Mouse (Mus musculus): ENCODE measurements around the gene Atr. TPM values are rescaled to one million over a fixed set of nuclear protein-coding genes. Genes with fewer than 3 reads are reported as not detected.
A peak's percentile ranks its signal among the peaks of the same experiment; 100 is the strongest.

The Atr gene
- polyA plus RNA-seq, 1 experiment from 2014 or later, result 4.4 TPM

- H3K36me3 ChIP-seq (ENCODE audit: control insufficient read depth, insufficient read depth, low read length), result no peaks in the 10 kb centered on the region
- DNase-seq (ENCODE audit: low spot score), result no peak
- TF ChIP-seq CTCF (IDR thresholded peaks at IDR 0.05; ENCODE audit: low read depth) (no peak), EP300 (optimal IDR thresholded peaks at IDR 0.05) (no peak)
- H3K9ac ChIP-seq (ENCODE audit: low read length), result no peak overlapping the region
- no peak for ATAC-seq (ENCODE audit: low FRiP score, low TSS enrichment)
- H3K27ac ChIP-seq (replicated peaks), result no peak overlapping the region
- no peaks in the 10 kb centered on the region for H3K4me1 ChIP-seq (replicated peaks; ENCODE audit: control insufficient read depth, insufficient read depth)
- H3K9me3 ChIP-seq (ENCODE audit: control insufficient read depth, low read length), result no peaks in the 10 kb centered on the region
- 82% methylated on average over 4 of the region's 4 CpGs for WGBS
- no peak overlapping the region for H3K4me3 ChIP-seq (ENCODE audit: low read depth, low read length)
- no peak overlapping the region for H3K4me2 ChIP-seq (replicated peaks; ENCODE audit: low read depth)
- H3K27me3 ChIP-seq (ENCODE audit: control insufficient read depth, insufficient read depth, low read length), result no peaks in the 10 kb centered on the region
Observed at GRCm38 (mm10) chr9:95856004-95856403, 1.4 kb upstream of the Atr start.

DNA sequence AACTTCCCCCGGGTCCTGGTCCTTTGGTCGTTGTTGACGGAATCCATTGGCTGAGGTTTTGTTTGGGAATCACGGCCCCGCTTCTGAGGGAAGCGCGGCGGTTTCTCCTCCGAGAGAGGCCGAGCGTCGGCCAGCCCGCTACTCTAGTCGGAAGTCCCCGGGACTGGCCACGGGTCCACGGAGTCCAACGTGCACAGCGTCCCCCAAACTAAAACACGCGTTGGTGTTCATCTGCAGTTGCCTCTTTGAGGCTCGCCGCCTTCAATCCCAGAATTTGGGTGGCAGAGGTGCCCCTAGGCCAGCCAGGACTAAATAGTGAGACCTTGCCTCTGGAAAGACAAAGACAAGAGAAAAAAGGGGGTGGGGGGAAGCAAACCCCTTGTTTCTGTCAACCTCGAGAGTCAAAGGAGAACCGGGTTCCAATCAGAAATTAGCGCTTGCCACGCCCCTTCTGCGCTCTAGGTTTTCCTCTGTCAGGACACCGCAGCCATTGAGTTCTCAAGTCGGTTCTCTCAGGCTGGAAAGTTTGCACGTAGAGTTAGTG, 702 bp downstream of the Atr start:
- under 1% methylated on average over 31 of the region's 31 CpGs for WGBS
- peak; percentile 6; the same call in 1 of the 2 replicates for ATAC-seq (ENCODE audit: low FRiP score, low TSS enrichment)
- H3K4me3 ChIP-seq (ENCODE audit: low read depth, low read length), result peak overlapping the region; percentile 92

GRCm38 (mm10) chr9:95878246-95878645, 20.8 kb downstream of the Atr start:
- no peaks in the 10 kb centered on the region for H3K9me3 ChIP-seq (ENCODE audit: control insufficient read depth, low read length)
- TF ChIP-seq CTCF (IDR thresholded peaks at IDR 0.05; ENCODE audit: low read depth) (no peak), EP300 (optimal IDR thresholded peaks at IDR 0.05) (no peak)
- H3K27ac ChIP-seq (replicated peaks), result no peak overlapping the region
- H3K4me1 ChIP-seq (replicated peaks; ENCODE audit: control insufficient read depth, insufficient read depth), result no peaks in the 10 kb centered on the region
- no peak overlapping the region for H3K9ac ChIP-seq (ENCODE audit: low read length)
- H3K36me3 ChIP-seq (ENCODE audit: control insufficient read depth, insufficient read depth, low read length), result no peaks in the 10 kb centered on the region
- no peak overlapping the region for H3K4me2 ChIP-seq (replicated peaks; ENCODE audit: low read depth)
- ATAC-seq (ENCODE audit: low FRiP score, low TSS enrichment) (no peak), DNase-seq (ENCODE audit: low spot score) (no peak)
- WGBS, result 63% methylated on average over 5 of the region's 5 CpGs
- no peaks in the 10 kb centered on the region for H3K27me3 ChIP-seq (ENCODE audit: control insufficient read depth, insufficient read depth, low read length)
- no peak overlapping the region for H3K4me3 ChIP-seq (ENCODE audit: low read depth, low read length)

More for the DNA sequence above, 702 bp downstream of the Atr start:
- Histone ChIP-seq H3K4me1 (replicated peaks; ENCODE audit: control insufficient read depth, insufficient read depth) (no peaks in the 10 kb centered on the region), H3K9me3 (ENCODE audit: control insufficient read depth, low read length) (no peaks in the 10 kb centered on the region), H3K36me3 (ENCODE audit: control insufficient read depth, insufficient read depth, low read length) (no peaks in the 10 kb centered on the region; the same call in 1 of the 2 replicates), H3K27ac (replicated peaks) (peak overlapping the region; percentile 84), H3K27me3 (ENCODE audit: control insufficient read depth, insufficient read depth, low read length) (no peaks in the 10 kb centered on the region), H3K4me2 (replicated peaks; ENCODE audit: low read depth) (peak overlapping the region; percentile 97), H3K9ac (ENCODE audit: low read length) (peak overlapping the region; percentile 72)
- DNase-seq (ENCODE audit: low spot score), result peak; percentile 68
- TF ChIP-seq EP300 (optimal IDR thresholded peaks at IDR 0.05), result no peak
- no peak for TF ChIP-seq CTCF (IDR thresholded peaks at IDR 0.05; ENCODE audit: low read depth)

DNA sequence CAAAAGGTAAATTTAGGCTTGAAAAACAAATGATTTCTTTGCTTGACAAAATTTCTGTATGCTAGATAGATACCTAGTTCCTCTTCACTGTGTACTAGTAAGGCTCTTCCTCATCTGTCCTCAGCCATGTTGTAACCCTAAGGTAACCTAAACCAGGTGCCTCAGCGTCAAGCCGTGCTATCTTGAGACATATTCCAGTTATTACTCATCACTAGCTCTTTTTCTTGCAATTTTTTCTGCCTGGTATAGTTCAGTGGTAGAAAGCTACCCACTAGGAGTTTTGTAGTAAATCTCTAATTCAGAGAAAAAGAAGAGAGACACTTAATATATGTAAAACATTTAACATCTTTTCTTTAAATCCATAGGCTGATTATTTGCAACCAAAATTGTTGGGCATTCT, 25.4 kb downstream of the Atr start:
- no peak overlapping the region for H3K4me3 ChIP-seq (ENCODE audit: low read depth, low read length)
- no peaks in the 10 kb centered on the region for H3K9me3 ChIP-seq (ENCODE audit: control insufficient read depth, low read length)
- H3K27ac ChIP-seq (replicated peaks), result no peak overlapping the region
- H3K4me2 ChIP-seq (replicated peaks; ENCODE audit: low read depth), result no peak overlapping the region
- 89% methylated on average over 2 of the region's 2 CpGs for WGBS
- no peaks in the 10 kb centered on the region for H3K27me3 ChIP-seq (ENCODE audit: control insufficient read depth, insufficient read depth, low read length)
- no peaks in the 10 kb centered on the region for H3K4me1 ChIP-seq (replicated peaks; ENCODE audit: control insufficient read depth, insufficient read depth)
- TF ChIP-seq CTCF (IDR thresholded peaks at IDR 0.05; ENCODE audit: low read depth) (no peak), EP300 (optimal IDR thresholded peaks at IDR 0.05) (no peak)
- ATAC-seq (ENCODE audit: low FRiP score, low TSS enrichment), result no peak
- H3K36me3 ChIP-seq (ENCODE audit: control insufficient read depth, insufficient read depth, low read length), result peaks cover 3% of the 10 kb centered on the region; the same call in 1 of the 2 replicates
- H3K9ac ChIP-seq (ENCODE audit: low read length), result no peak overlapping the region
- DNase-seq (ENCODE audit: low spot score), result no peak

DNA sequence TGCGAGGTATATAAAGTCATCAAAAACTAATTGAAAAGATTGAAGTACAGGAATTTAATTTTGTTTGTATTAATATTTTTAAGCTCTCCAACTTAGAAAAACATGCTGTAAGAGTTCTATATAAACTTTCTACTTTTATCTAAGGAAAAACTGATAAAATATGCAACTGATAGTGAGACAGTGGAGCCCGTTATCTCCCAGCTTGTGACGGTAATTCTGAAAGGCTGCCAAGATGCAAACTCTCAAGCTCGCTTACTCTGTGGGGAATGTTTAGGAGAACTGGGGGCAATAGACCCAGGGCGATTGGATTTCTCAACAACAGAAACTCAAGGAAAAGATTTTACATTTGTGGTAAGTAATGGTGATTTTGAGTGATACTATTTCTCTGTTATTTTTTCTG, 40.0 kb downstream of the Atr start:
- H3K36me3 ChIP-seq (ENCODE audit: control insufficient read depth, insufficient read depth, low read length), result no peaks in the 10 kb centered on the region
- H3K27ac ChIP-seq (replicated peaks), result no peak overlapping the region
- no peaks in the 10 kb centered on the region for H3K4me1 ChIP-seq (replicated peaks; ENCODE audit: control insufficient read depth, insufficient read depth)
- DNase-seq (ENCODE audit: low spot score), result no peak
- 65% methylated on average over 5 of the region's 5 CpGs for WGBS
- H3K4me3 ChIP-seq (ENCODE audit: low read depth, low read length), result no peak overlapping the region
- no peak overlapping the region for H3K4me2 ChIP-seq (replicated peaks; ENCODE audit: low read depth)
- H3K27me3 ChIP-seq (ENCODE audit: control insufficient read depth, insufficient read depth, low read length), result no peaks in the 10 kb centered on the region
- no peak overlapping the region for H3K9ac ChIP-seq (ENCODE audit: low read length)
- ATAC-seq (ENCODE audit: low FRiP score, low TSS enrichment), result no peak
- no peaks in the 10 kb centered on the region for H3K9me3 ChIP-seq (ENCODE audit: control insufficient read depth, low read length)
- TF ChIP-seq CTCF (IDR thresholded peaks at IDR 0.05; ENCODE audit: low read depth) (no peak), EP300 (optimal IDR thresholded peaks at IDR 0.05) (no peak)

- DNase-seq (ENCODE audit: low spot score), result no peak
- TF ChIP-seq CTCF (IDR thresholded peaks at IDR 0.05; ENCODE audit: low read depth) (0 out of 2 replicates have a peak, but pooled peaks have one; percentile 16), EP300 (optimal IDR thresholded peaks at IDR 0.05) (no peak)
Observed at GRCm38 (mm10) chr9:95932855-95933254, 75.5 kb downstream of the Atr start.

More at GRCm38 (mm10) chr9:95932855-95933254, 75.5 kb downstream of the Atr start:
- Histone ChIP-seq H3K4me2 (replicated peaks; ENCODE audit: low read depth) (no peak overlapping the region), H3K4me1 (replicated peaks; ENCODE audit: control insufficient read depth, insufficient read depth) (no peaks in the 10 kb centered on the region), H3K27me3 (ENCODE audit: control insufficient read depth, insufficient read depth, low read length) (no peaks in the 10 kb centered on the region), H3K9ac (ENCODE audit: low read length) (no peak overlapping the region), H3K4me3 (ENCODE audit: low read depth, low read length) (no peak overlapping the region), H3K9me3 (ENCODE audit: control insufficient read depth, low read length) (no peaks in the 10 kb centered on the region), H3K36me3 (ENCODE audit: control insufficient read depth, insufficient read depth, low read length) (no peaks in the 10 kb centered on the region; the same call in 1 of the 2 replicates), H3K27ac (replicated peaks) (no peak overlapping the region)
- ATAC-seq (ENCODE audit: low FRiP score, low TSS enrichment), result no peak
